Mouse (Mus musculus): ENCODE results near the gene Gm11756. TPM values are rescaled to one million over a fixed set of nuclear protein-coding genes. Genes with fewer than 3 reads are reported as not detected.

The Gm11756 gene
- not detected in 2 replicates for polyA plus RNA-seq (2021; fragmentation: Nextera tagmentation)
- long read RNA-seq, experiment 1 = 0 reads
- long read RNA-seq, experiment 2 = 0 reads

GRCm38 (mm10) chr4:73920660-73921059 is at the start of gene Gm11756:
Gene Gm11756, minus strand, starts transcription at chr4:73920760.

GRCm38 (mm10) chr4:73950375-73950896 is 29.9 kb upstream of the Gm11756 start, which contains the start of gene 2310002L09Rik:
Gene 2310002L09Rik, minus strand, starts transcription at chr4:73950846.

GRCm38 (mm10) chr4:73905853-73906252 is 14.7 kb downstream of the Gm11756 start, which contains the start of gene Gm13871:
Gene Gm13871, minus strand, starts transcription at chr4:73905953.

GRCm38 (mm10) chr4:73891012-73891411 is 29.5 kb downstream of the Gm11756 start, which contains the start of gene Gm11757:
Gene Gm11757, minus strand, starts transcription at chr4:73891112.

GRCm38 (mm10) chr4:73876166-73876565 is 44.4 kb downstream of the Gm11756 start, which contains the start of gene Gm11758:
Gene Gm11758, minus strand, starts transcription at chr4:73876266.

Other genes starting within 250 kb of the Gm11756 start
- not detected in 2 replicates for gene Gm428, start 237.2 kb downstream of the Gm11756 start, polyA plus RNA-seq (2021; fragmentation: Nextera tagmentation)
- 0.05 TPM in 1 of 2 replicates, not detected in the other for gene Rasef, start 129.8 kb downstream of the Gm11756 start, polyA plus RNA-seq (2021; fragmentation: Nextera tagmentation)
- gene Gm11758, start 44.5 kb downstream of the Gm11756 start, polyA plus RNA-seq (2021; fragmentation: Nextera tagmentation) = not detected in 2 replicates
- not detected in 2 replicates for gene Gm11757, start 29.6 kb downstream of the Gm11756 start, polyA plus RNA-seq (2021; fragmentation: Nextera tagmentation)
- not detected in 2 replicates for gene Gm13871, start 14.8 kb downstream of the Gm11756 start, polyA plus RNA-seq (2021; fragmentation: Nextera tagmentation)
- gene 2310002L09Rik, start 30.1 kb upstream of the Gm11756 start, polyA plus RNA-seq (2021; fragmentation: Nextera tagmentation) = not detected in 2 replicates
- gene Frmd3, start 92.7 kb upstream of the Gm11756 start, polyA plus RNA-seq (2021; fragmentation: Nextera tagmentation) = 1.8 and 1.9 TPM in 2 replicates

Data from layer of hippocampus, adult 6 months (tissue).